Mouse (Mus musculus): ENCODE results near the gene Specc1l. TPM values are rescaled to one million over a fixed set of nuclear protein-coding genes. Genes with fewer than 3 reads are reported as not detected.
A peak's percentile ranks its signal among the peaks of the same experiment; 100 is the strongest.
"Not testable (repeated sequence)": the region's sequence is repeated elsewhere in the genome, so short reads cannot be mapped to it uniquely, and the experiment has no call there.

Gene Specc1l
- total and polyA plus RNA-seq, 3 experiments: 17.9 to 39.6 (median 37.9) TPM

DNA sequence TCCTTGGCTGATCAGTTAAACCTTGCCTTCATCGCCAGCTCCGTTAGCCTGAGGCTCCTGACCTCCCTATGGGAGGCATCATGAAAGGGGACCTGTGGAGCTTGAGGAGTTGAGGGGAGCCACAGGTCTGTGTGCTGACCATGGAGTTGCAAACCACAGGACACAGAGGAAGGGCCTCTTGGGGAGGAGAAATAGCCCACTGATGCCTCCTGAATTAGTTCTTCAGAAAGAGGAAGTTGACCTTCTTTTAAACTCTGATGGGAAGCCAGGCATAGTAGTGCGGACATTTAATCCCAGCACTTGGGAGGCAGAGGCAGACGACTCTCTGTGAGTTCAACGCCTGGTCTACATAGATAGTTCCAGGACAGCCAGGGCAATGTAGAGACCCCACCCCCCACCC lies 127.0 kb downstream of the Specc1l start:
- intact Hi-C loops (cut with DNase I): no loop called here
- no peak overlapping the region for H3K9ac ChIP-seq (ENCODE audit: low read depth, low read length)
- 82% methylated on average over 5 of the region's 5 CpGs for WGBS
- TF ChIP-seq POLR2A (IDR thresholded peaks at IDR 0.05; ENCODE audit: insufficient read depth, low read depth, low read length) (no peak), EP300 (IDR thresholded peaks at IDR 0.05; ENCODE audit: insufficient read depth, low read depth, low read length) (no peak), CTCF (IDR thresholded peaks at IDR 0.05) (no peak)
- peaks cover 3% of the 10 kb centered on the region; the same call in 1 of the 2 replicates for H3K4me1 ChIP-seq (ENCODE audit: control insufficient read depth, insufficient read depth, low read length)
- no peaks in the 10 kb centered on the region for H3K27me3 ChIP-seq (ENCODE audit: control insufficient read depth, insufficient read depth, low read length)
- H3K36me3 ChIP-seq (ENCODE audit: control insufficient read depth, insufficient read depth, low read length): no peaks in the 10 kb centered on the region; the same call in 1 of the 2 replicates
- no peak overlapping the region for H3K4me3 ChIP-seq
- no peak overlapping the region for H3K27ac ChIP-seq
- DNase-seq: no peak
- no peaks in the 10 kb centered on the region for H3K79me2 ChIP-seq (replicated peaks; ENCODE audit: control insufficient read depth, insufficient read depth, low read length)

GRCm38 (mm10) chr10:75339377-75339776 lies 127.5 kb downstream of the Specc1l start:
- peaks cover 3% of the 10 kb centered on the region for H3K4me1 ChIP-seq (ENCODE audit: control insufficient read depth, insufficient read depth, low read length)
- TF ChIP-seq CTCF (IDR thresholded peaks at IDR 0.05) (no peak), EP300 (IDR thresholded peaks at IDR 0.05; ENCODE audit: insufficient read depth, low read depth, low read length) (no peak), POLR2A (IDR thresholded peaks at IDR 0.05; ENCODE audit: insufficient read depth, low read depth, low read length) (no peak)
- 91% methylated on average over 7 of the region's 7 CpGs for WGBS
- no peak overlapping the region for H3K4me3 ChIP-seq
- no peaks in the 10 kb centered on the region for H3K79me2 ChIP-seq (replicated peaks; ENCODE audit: control insufficient read depth, insufficient read depth, low read length)
- H3K36me3 ChIP-seq (ENCODE audit: control insufficient read depth, insufficient read depth, low read length): no peaks in the 10 kb centered on the region; the same call in 1 of the 2 replicates
- H3K9ac ChIP-seq (ENCODE audit: low read depth, low read length): no peak overlapping the region
- intact Hi-C loops (cut with DNase I): no loop called here
- no peaks in the 10 kb centered on the region for H3K27me3 ChIP-seq (ENCODE audit: control insufficient read depth, insufficient read depth, low read length)
- no peak for DNase-seq
- no peak overlapping the region for H3K27ac ChIP-seq

- H3K4me1 ChIP-seq (ENCODE audit: control insufficient read depth, insufficient read depth, low read length): peaks cover 4% of the 10 kb centered on the region
- TF ChIP-seq CTCF (IDR thresholded peaks at IDR 0.05) (no peak), POLR2A (IDR thresholded peaks at IDR 0.05; ENCODE audit: insufficient read depth, low read depth, low read length) (no peak), EP300 (IDR thresholded peaks at IDR 0.05; ENCODE audit: insufficient read depth, low read depth, low read length) (no peak)
- no peak overlapping the region for H3K9ac ChIP-seq (ENCODE audit: low read depth, low read length)
- H3K27me3 ChIP-seq (ENCODE audit: control insufficient read depth, insufficient read depth, low read length): no peaks in the 10 kb centered on the region
- H3K27ac ChIP-seq: no peak overlapping the region
- no peak overlapping the region for H3K4me3 ChIP-seq
- 45% methylated on average over 8 of the region's 8 CpGs for WGBS
- H3K36me3 ChIP-seq (ENCODE audit: control insufficient read depth, insufficient read depth, low read length): peaks cover 5% of the 10 kb centered on the region
- DNase-seq: no peak
- intact Hi-C loops (cut with DNase I): no loop called here
- H3K79me2 ChIP-seq (replicated peaks; ENCODE audit: control insufficient read depth, insufficient read depth, low read length): no peaks in the 10 kb centered on the region
Observed at GRCm38 (mm10) chr10:75341936-75342335, 130.1 kb downstream of the Specc1l start.

DNA sequence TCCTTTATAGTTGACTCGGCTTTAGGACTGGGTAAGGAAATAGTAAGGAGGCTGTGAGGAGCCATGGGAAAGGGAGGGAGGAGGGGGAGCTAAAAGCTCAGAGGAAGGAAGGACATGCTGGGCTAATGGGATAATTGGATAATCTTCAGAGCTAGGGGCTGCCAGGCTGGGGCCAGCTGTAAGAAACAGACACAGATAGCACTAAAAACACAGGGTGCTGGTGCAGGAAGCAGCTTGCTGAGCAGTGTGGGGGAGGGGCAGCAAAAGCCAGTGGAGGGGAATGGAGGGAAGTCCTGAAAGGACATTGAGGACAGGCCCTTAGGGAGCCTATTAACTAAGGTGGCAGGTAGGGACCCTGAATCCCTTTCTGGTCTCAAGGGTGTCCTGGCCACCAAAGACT lies 132.7 kb downstream of the Specc1l start:
- H3K27ac ChIP-seq; H3K27me3 ChIP-seq (ENCODE audit: control insufficient read depth, insufficient read depth, low read length); intact Hi-C loops (cut with DNase I); DNase-seq; H3K9ac ChIP-seq (ENCODE audit: low read depth, low read length); H3K36me3 ChIP-seq (ENCODE audit: control insufficient read depth, insufficient read depth, low read length); H3K4me3 ChIP-seq; H3K79me2 ChIP-seq (replicated peaks; ENCODE audit: control insufficient read depth, insufficient read depth, low read length); H3K4me1 ChIP-seq (ENCODE audit: control insufficient read depth, insufficient read depth, low read length): not testable (repeated sequence)
- 37% methylated on average over 1 of the region's 1 CpGs for WGBS

DNA sequence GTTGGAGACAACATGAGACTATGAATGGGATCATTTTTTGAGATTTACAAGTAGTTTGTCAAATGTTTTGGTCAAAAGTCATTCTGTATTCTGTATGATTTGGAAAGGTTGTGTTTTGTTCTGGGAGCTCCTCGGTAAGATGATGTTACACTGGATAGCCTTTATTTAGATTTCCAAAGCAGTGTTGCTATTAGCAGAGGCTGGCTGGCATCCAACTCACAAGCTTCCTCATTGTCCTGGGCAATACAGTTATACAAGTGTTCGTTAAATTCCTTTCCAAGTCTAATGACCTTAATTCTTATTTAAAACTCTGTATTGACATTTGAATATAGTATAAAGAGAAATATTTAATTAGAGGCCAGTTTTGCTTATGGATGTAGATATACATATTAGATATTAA lies 133.4 kb downstream of the Specc1l start:
- Histone ChIP-seq H3K27me3 (ENCODE audit: control insufficient read depth, insufficient read depth, low read length) (no peaks in the 10 kb centered on the region), H3K27ac (no peak overlapping the region; the same call in 1 of the 2 replicates)
- no peak for DNase-seq

GRCm38 (mm10) chr10:75350564-75350963 lies 138.7 kb downstream of the Specc1l start:
- Histone ChIP-seq H3K9ac (ENCODE audit: low read depth, low read length) (no peak overlapping the region), H3K4me1 (ENCODE audit: control insufficient read depth, insufficient read depth, low read length) (peaks cover 5% of the 10 kb centered on the region), H3K4me3 (no peak overlapping the region), H3K79me2 (replicated peaks; ENCODE audit: control insufficient read depth, insufficient read depth, low read length) (no peaks in the 10 kb centered on the region), H3K27me3 (ENCODE audit: control insufficient read depth, insufficient read depth, low read length) (no peaks in the 10 kb centered on the region), H3K27ac (peak overlapping the region; percentile 83), H3K36me3 (ENCODE audit: control insufficient read depth, insufficient read depth, low read length) (no peaks in the 10 kb centered on the region)
- no peak for DNase-seq
- intact Hi-C loops (cut with DNase I): no loop called here
- TF ChIP-seq EP300 (IDR thresholded peaks at IDR 0.05; ENCODE audit: insufficient read depth, low read depth, low read length): no peak
- no peak for TF ChIP-seq POLR2A (IDR thresholded peaks at IDR 0.05; ENCODE audit: insufficient read depth, low read depth, low read length)
- no peak for TF ChIP-seq CTCF (IDR thresholded peaks at IDR 0.05)
- WGBS: 44% methylated on average over 5 of the region's 5 CpGs

More for the DNA sequence above, 133.4 kb downstream of the Specc1l start:
- TF ChIP-seq EP300 (IDR thresholded peaks at IDR 0.05; ENCODE audit: insufficient read depth, low read depth, low read length) (no peak), CTCF (IDR thresholded peaks at IDR 0.05) (no peak)
- intact Hi-C loops (cut with DNase I): no loop called here
- 6% methylated on average over 2 of the region's 2 CpGs for WGBS
- Histone ChIP-seq H3K4me1 (ENCODE audit: control insufficient read depth, insufficient read depth, low read length) (peaks cover 5% of the 10 kb centered on the region), H3K36me3 (ENCODE audit: control insufficient read depth, insufficient read depth, low read length) (peaks cover 5% of the 10 kb centered on the region), H3K79me2 (replicated peaks; ENCODE audit: control insufficient read depth, insufficient read depth, low read length) (no peaks in the 10 kb centered on the region), H3K9ac (ENCODE audit: low read depth, low read length) (no peak overlapping the region), H3K4me3 (no peak overlapping the region)

Data from heart, adult 2 months (tissue).